Mouse (Mus musculus) C2C12 (cell line): ENCODE results near the gene Catsperg1. TPM values are rescaled to one million over a fixed set of nuclear protein-coding genes. Genes with fewer than 3 reads are reported as not detected.

Experiments used
- H3K27me3 ChIP-seq: one replicate; pipeline ENCODE4 v1.6.1; 2011; ENCODE audit not compliant: control insufficient read depth, insufficient read depth, insufficient read length
- H3K36me3 ChIP-seq: one replicate; pipeline ENCODE4 v1.6.1; 2011; ENCODE audit not compliant: control insufficient read depth, insufficient read depth
- H3K4me3 ChIP-seq: one replicate; pipeline ENCODE4 v1.5.1; 2011; ENCODE audit warnings: mild to moderate bottlenecking, control low read depth; ENCODE audit not compliant: poor library complexity, insufficient read depth, severe bottlenecking
- H3K79me2 ChIP-seq: one replicate; pipeline ENCODE4 v1.6.1; 2011; ENCODE audit not compliant: control insufficient read depth, insufficient read depth
- H3K79me3 ChIP-seq: one replicate; pipeline ENCODE4 v1.6.1; 2011; ENCODE audit warnings: low read depth, control low read depth
- H3ac ChIP-seq: one replicate; pipeline ENCODE3; 2011; ENCODE audit warnings: low read depth; ENCODE audit not compliant: control insufficient read depth, insufficient read length
- CEBPB ChIP-seq: IDR thresholded peaks from one replicate; pipeline ENCODE4 v1.6.1; 2011; ENCODE audit warnings: low read depth, mild to moderate bottlenecking, control low read depth, moderate library complexity
- CTCF ChIP-seq: IDR thresholded peaks from one replicate; pipeline ENCODE4 v1.5.1; 2011; ENCODE audit not compliant: control insufficient read depth, insufficient read depth, insufficient read length
- FOSL1 ChIP-seq: IDR thresholded peaks from one replicate; pipeline ENCODE4 v1.8.0; 2011; ENCODE audit warnings: mild to moderate bottlenecking, low read length; ENCODE audit not compliant: poor library complexity, insufficient read depth, severe bottlenecking
- MAX ChIP-seq: IDR thresholded peaks from one replicate; pipeline ENCODE4 v1.6.1; 2011; ENCODE audit warnings: mild to moderate bottlenecking, control low read depth
- MYOD1 ChIP-seq: IDR thresholded peaks from one replicate; pipeline ENCODE4 v1.6.1; 2011; ENCODE audit warnings: low read depth; ENCODE audit not compliant: control insufficient read depth, insufficient read length
- MYOG ChIP-seq: IDR thresholded peaks from one replicate; pipeline ENCODE4 v1.6.1; 2011; ENCODE audit not compliant: control insufficient read depth, insufficient read length; ENCODE audit errors: extremely low read depth
- USF1 ChIP-seq: IDR thresholded peaks from one replicate; pipeline ENCODE4 v1.6.1; 2011; ENCODE audit warnings: low read depth, mild to moderate bottlenecking, control low read depth, moderate library complexity
- polyA plus RNA-seq: library from polyadenylated mRNA; unstranded; fragments of >200 nt; fragmentation: generic; extraction: Trizol; gene quantifications from one replicate; pipeline ENCODE4 v1.2.1, GENCODE M21; 2012; ENCODE audit warnings: missing spikeins

The Catsperg1 gene
- polyA plus RNA-seq, 1 experiment: not detected

DNA sequence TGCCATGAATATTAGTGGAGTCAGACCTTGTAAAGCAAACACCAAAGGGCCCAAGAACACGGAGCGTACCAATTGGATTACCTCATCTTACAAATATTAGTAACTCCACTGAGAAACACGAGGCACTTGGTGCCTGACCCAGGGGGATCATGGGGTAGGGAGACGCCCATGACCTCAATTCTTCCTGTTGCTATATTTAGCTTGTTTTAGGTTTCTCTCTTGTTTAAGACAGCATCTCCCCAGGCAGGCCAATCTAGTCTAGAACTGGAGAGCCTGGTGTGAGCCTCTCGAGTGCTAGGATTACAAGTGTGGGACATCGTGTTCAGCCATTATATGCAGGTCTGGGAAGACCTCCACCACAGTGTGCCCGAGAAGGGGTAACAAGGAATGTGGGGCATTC is 34.5 kb downstream of the Catsperg1 start:
- Histone ChIP-seq H3K79me2 (peaks cover 48% of the 10 kb centered on the region), H3ac (peak overlapping the region; percentile 59), H3K4me3 (peak overlapping the region; percentile 69), H3K79me3 (peaks cover 34% of the 10 kb centered on the region), H3K27me3 (no peaks in the 10 kb centered on the region), H3K36me3 (peaks cover 31% of the 10 kb centered on the region)
- TF ChIP-seq MAX: peak; percentile 38
- TF ChIP-seq CEBPB: no peak

DNA sequence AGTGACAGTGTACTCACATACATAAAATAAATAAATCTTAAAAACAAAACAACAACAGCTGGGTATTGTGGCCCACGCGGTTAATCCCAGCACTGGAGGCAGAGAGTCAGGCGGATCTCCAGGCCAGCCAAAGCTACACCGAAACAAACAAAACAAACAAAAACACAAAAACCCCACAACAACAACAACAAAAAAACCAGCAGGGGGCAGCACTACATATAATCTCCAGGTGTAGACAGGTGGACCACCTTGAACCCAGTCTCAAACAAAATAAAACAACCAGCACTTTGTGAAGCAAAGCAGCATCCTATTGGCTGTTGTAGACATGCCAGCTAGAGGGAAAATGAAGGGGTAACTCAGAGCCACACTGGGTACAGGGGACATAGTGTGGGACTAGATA is 35.7 kb downstream of the Catsperg1 start:
- peaks cover 38% of the 10 kb centered on the region for H3K36me3 ChIP-seq
- H3ac ChIP-seq: no peak overlapping the region

DNA sequence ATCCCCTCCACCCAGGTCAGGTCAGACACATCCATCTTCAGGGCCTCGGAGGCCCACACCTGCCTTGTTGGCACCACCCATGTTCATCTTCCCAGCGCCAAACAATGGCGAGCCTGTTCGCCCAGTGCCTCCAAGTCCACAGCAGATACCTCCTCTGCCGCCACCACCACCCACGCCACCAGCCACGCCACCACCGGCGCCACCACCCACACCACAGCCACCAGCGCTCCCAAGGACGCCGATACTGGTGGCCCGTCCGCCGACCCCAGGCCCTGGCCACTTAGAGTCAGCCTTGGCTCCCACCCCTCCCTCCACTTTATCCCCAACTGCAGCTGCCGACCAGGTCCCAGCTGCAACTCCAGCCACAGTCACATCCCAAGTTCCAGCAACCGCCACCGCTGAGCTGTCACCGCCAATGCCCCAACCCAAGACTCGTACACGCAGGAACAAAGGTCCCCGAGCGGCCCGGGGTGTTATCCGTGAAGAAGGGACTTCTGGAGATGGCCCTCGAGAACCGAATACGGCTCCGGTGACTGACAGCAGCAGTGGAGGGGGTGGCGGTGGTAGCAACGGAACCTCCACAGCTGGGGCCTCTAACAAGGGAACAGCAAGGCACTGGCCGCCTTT is 41.3 kb downstream of the Catsperg1 start:
- peaks cover 8% of the 10 kb centered on the region for H3K79me3 ChIP-seq
- no peak overlapping the region for H3ac ChIP-seq
- H3K27me3 ChIP-seq: no peaks in the 10 kb centered on the region
- peaks cover 20% of the 10 kb centered on the region for H3K79me2 ChIP-seq
- no peak overlapping the region for H3K4me3 ChIP-seq
- TF ChIP-seq FOSL1 (no peak), MYOD1 (no peak), MYOG (no peak), CEBPB (no peak), MAX (no peak), USF1 (no peak), CTCF (no peak)
- H3K36me3 ChIP-seq: peaks cover 34% of the 10 kb centered on the region

More for the DNA sequence above, 35.7 kb downstream of the Catsperg1 start:
- Histone ChIP-seq H3K27me3 (no peaks in the 10 kb centered on the region), H3K4me3 (no peak overlapping the region), H3K79me3 (peaks cover 34% of the 10 kb centered on the region), H3K79me2 (peaks cover 48% of the 10 kb centered on the region)
- TF ChIP-seq CEBPB: no peak
- TF ChIP-seq CTCF: no peak
- TF ChIP-seq MYOG: no peak
- TF ChIP-seq FOSL1: no peak
- no peak for TF ChIP-seq MYOD1
- no peak for TF ChIP-seq USF1
- no peak for TF ChIP-seq MAX

DNA sequence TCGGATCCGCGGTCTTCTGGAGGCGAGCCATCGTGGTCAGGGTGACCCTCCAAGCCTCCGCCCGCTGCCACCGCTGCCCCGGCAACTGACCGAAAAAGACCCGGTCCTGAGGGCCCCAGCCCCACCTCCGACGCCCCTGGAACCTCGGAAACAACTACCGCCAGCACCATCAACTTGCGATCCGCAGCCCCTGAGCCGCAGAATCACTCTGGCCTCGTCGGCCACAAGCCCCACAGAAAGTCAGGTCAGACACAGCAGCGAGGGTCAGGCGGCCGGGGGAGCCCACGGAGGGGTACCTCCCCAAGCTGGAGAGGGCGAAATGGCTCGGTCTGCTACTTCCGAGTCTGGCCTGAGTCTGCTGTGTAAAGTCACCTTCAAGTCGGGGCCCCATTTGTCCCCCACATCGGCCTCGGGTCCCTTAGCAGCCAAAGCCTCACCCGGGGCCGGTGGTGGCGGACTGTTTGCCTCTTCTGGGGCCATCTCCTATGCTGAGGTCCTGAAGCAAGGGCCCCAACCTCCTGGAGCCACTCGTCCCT is 42.2 kb downstream of the Catsperg1 start:
- H3K4me3 ChIP-seq: no peak overlapping the region
- peaks cover 12% of the 10 kb centered on the region for H3K79me2 ChIP-seq
- H3K36me3 ChIP-seq: peaks cover 26% of the 10 kb centered on the region
- H3K79me3 ChIP-seq: no peaks in the 10 kb centered on the region
- no peaks in the 10 kb centered on the region for H3K27me3 ChIP-seq
- H3ac ChIP-seq: peak overlapping the region; percentile 38
- TF ChIP-seq USF1 (no peak), FOSL1 (no peak), CEBPB (no peak), MAX (no peak), MYOD1 (no peak), MYOG (no peak), CTCF (no peak)

DNA sequence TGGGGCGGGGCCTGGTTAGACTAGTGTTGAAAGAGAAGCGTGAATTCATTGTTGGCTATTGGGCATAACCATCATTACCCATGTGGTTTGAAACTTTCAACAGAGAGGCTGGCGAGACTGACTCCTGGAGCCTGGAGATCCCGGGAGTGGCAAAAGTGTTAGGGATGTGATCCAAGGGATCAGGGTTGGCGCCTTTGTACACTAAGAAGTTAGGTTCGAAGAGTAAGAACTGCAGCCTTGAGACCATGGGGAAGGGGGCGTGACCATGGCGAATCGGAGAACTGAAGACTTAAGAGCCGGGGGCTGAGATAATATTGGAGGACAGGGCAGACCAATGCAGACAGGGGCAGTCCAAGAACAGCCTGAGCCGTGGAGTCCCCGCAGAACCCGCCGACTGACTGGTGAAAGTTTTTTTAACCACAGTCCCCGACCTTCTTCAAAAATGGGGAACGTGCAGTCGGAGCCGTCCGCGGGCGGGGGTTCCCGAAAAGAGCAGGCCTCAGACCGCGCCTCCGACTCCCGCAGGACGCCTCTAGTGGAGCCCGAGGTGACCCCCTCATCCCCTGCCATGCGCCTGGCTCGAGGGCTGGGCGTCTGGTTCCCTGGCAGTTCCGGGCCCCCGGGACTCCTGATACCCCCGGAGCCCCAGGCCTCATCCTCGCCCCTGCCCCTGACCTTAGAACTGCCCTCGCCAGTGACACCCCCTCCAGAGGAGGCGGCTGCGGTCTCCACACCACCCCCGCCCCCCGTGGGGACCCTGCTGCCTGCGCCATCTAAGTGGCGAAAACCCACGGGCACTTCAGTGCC is 42.9 kb downstream of the Catsperg1 start:
- Histone ChIP-seq H3K79me3 (no peaks in the 10 kb centered on the region), H3K4me3 (peak overlapping the region; percentile 44), H3K36me3 (peaks cover 20% of the 10 kb centered on the region), H3K27me3 (no peaks in the 10 kb centered on the region), H3ac (peak overlapping the region; percentile 38), H3K79me2 (peaks cover 5% of the 10 kb centered on the region)
- TF ChIP-seq FOSL1: no peak
- TF ChIP-seq MYOD1: no peak
- TF ChIP-seq USF1: no peak
- TF ChIP-seq CEBPB: no peak
- TF ChIP-seq MYOG: no peak
- no peak for TF ChIP-seq CTCF
- no peak for TF ChIP-seq MAX
